Mouse (Mus musculus): ENCODE results near the gene Sema3a. TPM values are rescaled to one million over a fixed set of nuclear protein-coding genes. Genes with fewer than 3 reads are reported as not detected.

The Sema3a gene
- polyA plus RNA-seq, 1 experiment from 2014 or later: 23.1 TPM

- Histone ChIP-seq H3K27me3 (ENCODE audit: control insufficient read depth, insufficient read depth, low read length) (no peaks in the 10 kb centered on the region), H3K4me2 (no peak overlapping the region), H3K9ac (ENCODE audit: low read depth, low read length) (no peak overlapping the region), H3K9me3 (replicated peaks; ENCODE audit: control insufficient read depth, low read length) (no peaks in the 10 kb centered on the region), H3K4me1 (ENCODE audit: control insufficient read depth, insufficient read depth, low read length) (no peaks in the 10 kb centered on the region), H3K4me3 (ENCODE audit: low read depth, low read length) (no peak overlapping the region), H3K36me3 (ENCODE audit: control insufficient read depth, insufficient read depth, low read length) (no peaks in the 10 kb centered on the region), H3K27ac (ENCODE audit: low read depth, low read length) (no peak overlapping the region)
- 72% methylated on average over 7 of the region's 7 CpGs for WGBS (ENCODE audit: insufficient replicate concordance)
- no peak for ATAC-seq (replicated peaks; ENCODE audit: insufficient number of reproducible peaks, low FRiP score, low TSS enrichment)
Observed at GRCm38 (mm10) chr5:13144733-13145457, 19.7 kb downstream of the Sema3a start.

GRCm38 (mm10) chr5:13149909-13150308 lies 24.7 kb downstream of the Sema3a start:
- no peaks in the 10 kb centered on the region for H3K27me3 ChIP-seq (ENCODE audit: control insufficient read depth, insufficient read depth, low read length)
- no peaks in the 10 kb centered on the region for H3K4me1 ChIP-seq (ENCODE audit: control insufficient read depth, insufficient read depth, low read length)
- no peak for ATAC-seq (replicated peaks; ENCODE audit: insufficient number of reproducible peaks, low FRiP score, low TSS enrichment)
- H3K36me3 ChIP-seq (ENCODE audit: control insufficient read depth, insufficient read depth, low read length): no peaks in the 10 kb centered on the region
- H3K9ac ChIP-seq (ENCODE audit: low read depth, low read length): no peak overlapping the region
- H3K9me3 ChIP-seq (replicated peaks; ENCODE audit: control insufficient read depth, low read length): no peaks in the 10 kb centered on the region
- no peak overlapping the region for H3K27ac ChIP-seq (ENCODE audit: low read depth, low read length)
- H3K4me2 ChIP-seq: no peak overlapping the region
- no peak overlapping the region for H3K4me3 ChIP-seq (ENCODE audit: low read depth, low read length)
- 77% methylated on average over 5 of the region's 5 CpGs for WGBS (ENCODE audit: insufficient replicate concordance)

GRCm38 (mm10) chr5:13151002-13151401 lies 25.8 kb downstream of the Sema3a start:
- H3K9ac ChIP-seq (ENCODE audit: low read depth, low read length): no peak overlapping the region
- H3K4me3 ChIP-seq (ENCODE audit: low read depth, low read length): no peak overlapping the region
- H3K27me3 ChIP-seq (ENCODE audit: control insufficient read depth, insufficient read depth, low read length): no peaks in the 10 kb centered on the region
- no peaks in the 10 kb centered on the region for H3K4me1 ChIP-seq (ENCODE audit: control insufficient read depth, insufficient read depth, low read length)
- WGBS (ENCODE audit: insufficient replicate concordance): 71% methylated on average over 2 of the region's 2 CpGs
- H3K4me2 ChIP-seq: no peak overlapping the region
- H3K27ac ChIP-seq (ENCODE audit: low read depth, low read length): no peak overlapping the region
- no peaks in the 10 kb centered on the region for H3K9me3 ChIP-seq (replicated peaks; ENCODE audit: control insufficient read depth, low read length)
- H3K36me3 ChIP-seq (ENCODE audit: control insufficient read depth, insufficient read depth, low read length): no peaks in the 10 kb centered on the region
- ATAC-seq (replicated peaks; ENCODE audit: insufficient number of reproducible peaks, low FRiP score, low TSS enrichment): no peak

- Histone ChIP-seq H3K4me2 (no peak overlapping the region), H3K9ac (ENCODE audit: low read depth, low read length) (no peak overlapping the region), H3K4me3 (ENCODE audit: low read depth, low read length) (no peak overlapping the region), H3K36me3 (ENCODE audit: control insufficient read depth, insufficient read depth, low read length) (no peaks in the 10 kb centered on the region), H3K4me1 (ENCODE audit: control insufficient read depth, insufficient read depth, low read length) (no peaks in the 10 kb centered on the region), H3K27ac (ENCODE audit: low read depth, low read length) (no peak overlapping the region), H3K9me3 (replicated peaks; ENCODE audit: control insufficient read depth, low read length) (no peaks in the 10 kb centered on the region), H3K27me3 (ENCODE audit: control insufficient read depth, insufficient read depth, low read length) (no peaks in the 10 kb centered on the region)
- no peak for ATAC-seq (replicated peaks; ENCODE audit: insufficient number of reproducible peaks, low FRiP score, low TSS enrichment)
- WGBS (ENCODE audit: insufficient replicate concordance): 65% methylated on average over 5 of the region's 5 CpGs
Observed at GRCm38 (mm10) chr5:13157761-13158612, 32.8 kb downstream of the Sema3a start.

- Histone ChIP-seq H3K27me3 (ENCODE audit: control insufficient read depth, insufficient read depth, low read length) (no peaks in the 10 kb centered on the region), H3K36me3 (ENCODE audit: control insufficient read depth, insufficient read depth, low read length) (no peaks in the 10 kb centered on the region), H3K4me1 (ENCODE audit: control insufficient read depth, insufficient read depth, low read length) (no peaks in the 10 kb centered on the region), H3K9ac (ENCODE audit: low read depth, low read length) (no peak overlapping the region), H3K4me3 (ENCODE audit: low read depth, low read length) (no peak overlapping the region), H3K9me3 (replicated peaks; ENCODE audit: control insufficient read depth, low read length) (no peaks in the 10 kb centered on the region), H3K4me2 (no peak overlapping the region), H3K27ac (ENCODE audit: low read depth, low read length) (no peak overlapping the region)
- ATAC-seq (replicated peaks; ENCODE audit: insufficient number of reproducible peaks, low FRiP score, low TSS enrichment): no peak
- WGBS (ENCODE audit: insufficient replicate concordance): 87% methylated on average over 2 of the region's 2 CpGs
Observed at GRCm38 (mm10) chr5:13182186-13182585, 57.0 kb downstream of the Sema3a start.

GRCm38 (mm10) chr5:13197886-13198285 lies 72.7 kb downstream of the Sema3a start:
- ATAC-seq (replicated peaks; ENCODE audit: insufficient number of reproducible peaks, low FRiP score, low TSS enrichment): no peak
- no peak overlapping the region for H3K4me2 ChIP-seq
- 0 out of 2 replicates have a peak, but pooled peaks cover 2% of the 10 kb centered on the region for H3K4me1 ChIP-seq (ENCODE audit: control insufficient read depth, insufficient read depth, low read length)

GRCm38 (mm10) chr5:13199709-13200108 lies 74.5 kb downstream of the Sema3a start:
- Histone ChIP-seq H3K9me3 (replicated peaks; ENCODE audit: control insufficient read depth, low read length) (no peaks in the 10 kb centered on the region), H3K4me1 (ENCODE audit: control insufficient read depth, insufficient read depth, low read length) (0 out of 2 replicates have a peak, but pooled peaks cover 2% of the 10 kb centered on the region), H3K36me3 (ENCODE audit: control insufficient read depth, insufficient read depth, low read length) (no peaks in the 10 kb centered on the region), H3K4me3 (ENCODE audit: low read depth, low read length) (no peak overlapping the region), H3K27me3 (ENCODE audit: control insufficient read depth, insufficient read depth, low read length) (no peaks in the 10 kb centered on the region), H3K9ac (ENCODE audit: low read depth, low read length) (no peak overlapping the region), H3K4me2 (no peak overlapping the region), H3K27ac (ENCODE audit: low read depth, low read length) (no peak overlapping the region)
- no peak for ATAC-seq (replicated peaks; ENCODE audit: insufficient number of reproducible peaks, low FRiP score, low TSS enrichment)
- WGBS (ENCODE audit: insufficient replicate concordance): 76% methylated on average over 6 of the region's 6 CpGs

More at GRCm38 (mm10) chr5:13197886-13198285, 72.7 kb downstream of the Sema3a start:
- 31% methylated on average over 3 of the region's 3 CpGs for WGBS (ENCODE audit: insufficient replicate concordance)
- Histone ChIP-seq H3K4me3 (ENCODE audit: low read depth, low read length) (no peak overlapping the region), H3K9ac (ENCODE audit: low read depth, low read length) (no peak overlapping the region), H3K27ac (ENCODE audit: low read depth, low read length) (no peak overlapping the region), H3K27me3 (ENCODE audit: control insufficient read depth, insufficient read depth, low read length) (no peaks in the 10 kb centered on the region), H3K36me3 (ENCODE audit: control insufficient read depth, insufficient read depth, low read length) (no peaks in the 10 kb centered on the region), H3K9me3 (replicated peaks; ENCODE audit: control insufficient read depth, low read length) (no peaks in the 10 kb centered on the region)

GRCm38 (mm10) chr5:13255353-13255752 lies 130.1 kb downstream of the Sema3a start:
- Histone ChIP-seq H3K4me3 (ENCODE audit: low read depth, low read length) (no peak overlapping the region), H3K27ac (ENCODE audit: low read depth, low read length) (no peak overlapping the region), H3K9ac (ENCODE audit: low read depth, low read length) (no peak overlapping the region), H3K9me3 (replicated peaks; ENCODE audit: control insufficient read depth, low read length) (no peaks in the 10 kb centered on the region), H3K36me3 (ENCODE audit: control insufficient read depth, insufficient read depth, low read length) (no peaks in the 10 kb centered on the region), H3K27me3 (ENCODE audit: control insufficient read depth, insufficient read depth, low read length) (no peaks in the 10 kb centered on the region), H3K4me1 (ENCODE audit: control insufficient read depth, insufficient read depth, low read length) (no peaks in the 10 kb centered on the region), H3K4me2 (no peak overlapping the region)
- 63% methylated on average over 3 of the region's 3 CpGs for WGBS (ENCODE audit: insufficient replicate concordance)
- ATAC-seq (replicated peaks; ENCODE audit: insufficient number of reproducible peaks, low FRiP score, low TSS enrichment): no peak
